ENCODE assay signal across 9 mouse cellular contexts in genomic region chr19:5337975-5338374, GRCm38 (mm10). TPM values are rescaled to one million over a fixed set of nuclear protein-coding genes. Genes with fewer than 3 reads are reported as not detected.
A peak's percentile ranks its signal among the peaks of the same experiment; 100 is the strongest.
DNase-seq lines count a peak whose midpoint lies in the region; ATAC-seq lines count a peak whose summit lies in the region.
"Had no signal": no experiment of that assay in that cellular context is flagged by ENCODE, and none has a peak within 500 bp of the region (broad histone marks: within the 10 kb centered on the region; RNA-seq: fewer than 3 reads in every experiment).

No protein-coding gene starts in this region.

- H3K27ac ChIP-seq in heart, embryonic 11.5 days (ENCODE audit: low read depth, low read length) = no peak overlapping the region
- H3K27ac ChIP-seq: embryonic facial prominence, embryonic 13.5 days had no signal

- peak; percentile 79 to 89 for DNase-seq in heart, adult 18-20 months
- peak; percentile 70 for DNase-seq in adrenal gland, adult 2 months
- DNase-seq in embryo, embryonic 11 days = peak; percentile 85
- peak; percentile 23 for DNase-seq in heart, postnatal 25 days (ENCODE audit: low spot score)
- peak; percentile 29 to 53 for DNase-seq in left cerebral cortex, adult 8-10 months (ENCODE audit: low spot score in 2 of 2)
- DNase-seq in natural killer cell, adult 2 months (ENCODE audit: low spot score in 2 of 2) = peak; percentile 60 to 69
- peak; percentile 92 for DNase-seq in testis, postnatal 10 days (ENCODE audit: low spot score)

- no peaks in the 10 kb centered on the region for H3K36me3 ChIP-seq in heart, embryonic 11.5 days (ENCODE audit: control insufficient read depth, insufficient read depth, low read length)
- H3K36me3 ChIP-seq: embryonic facial prominence, embryonic 13.5 days had no signal

- H3K27me3 ChIP-seq in heart, embryonic 11.5 days (ENCODE audit: control insufficient read depth, insufficient read depth, low read length) = no peaks in the 10 kb centered on the region
- H3K27me3 ChIP-seq: embryonic facial prominence, embryonic 13.5 days had no signal

- no peak for ATAC-seq in heart, embryonic 11.5 days (replicated peaks; ENCODE audit: insufficient number of reproducible peaks, low FRiP score, low TSS enrichment)

- no peaks in the 10 kb centered on the region for H3K9me3 ChIP-seq in heart, embryonic 11.5 days (replicated peaks; ENCODE audit: control insufficient read depth, low read length)
- H3K9me3 ChIP-seq: embryonic facial prominence, embryonic 13.5 days had no signal

- no peak overlapping the region for H3K4me2 ChIP-seq in heart, embryonic 11.5 days
- H3K4me2 ChIP-seq: embryonic facial prominence, embryonic 13.5 days had no signal

- no peaks in the 10 kb centered on the region for H3K4me1 ChIP-seq in heart, embryonic 11.5 days (ENCODE audit: control insufficient read depth, insufficient read depth, low read length)
- H3K4me1 ChIP-seq: embryonic facial prominence, embryonic 13.5 days had no signal

- WGBS in heart, embryonic 11.5 days (ENCODE audit: insufficient replicate concordance) = 16% methylated on average over 5 of the region's 5 CpGs

- no peak overlapping the region for H3K9ac ChIP-seq in heart, embryonic 11.5 days (ENCODE audit: low read depth, low read length)
- H3K9ac ChIP-seq: embryonic facial prominence, embryonic 13.5 days had no signal

- intact Hi-C loops in heart, postnatal 25 days (cut with DNase I) = loop anchor here (1.0 kb wide), 1 partner anchor 10 kb away; no protein-coding TSS in a partner anchor

- H3K4me3 ChIP-seq in heart, embryonic 11.5 days (ENCODE audit: low read depth, low read length) = no peak overlapping the region
- H3K4me3 ChIP-seq: embryonic facial prominence, embryonic 13.5 days had no signal

RNA-seq across cellular contexts. Expression of gene Catsper1, which starts 2.4 kb away (rescaled TPM):
- total RNA-seq in heart, adult 18-20 months (2021) = not detected
- polyA plus RNA-seq in heart, embryonic 11.5 days (2014; fragmentation: Nextera tagmentation; extraction: Ambion mirVana) = not detected in 2 replicates
- total RNA-seq in adrenal gland, adult 2 months (2021) = not detected
- polyA plus RNA-seq in adrenal gland, adult 2 months (2012; rRNA removed) = not detected in 2 replicates
- total RNA-seq in heart, postnatal 25 days (2021) = not detected
- not detected for total RNA-seq in left cerebral cortex, adult 8-10 months (2022)
- polyA plus RNA-seq: embryonic facial prominence, embryonic 13.5 days had no signal

RNA-seq across cellular contexts. Expression of gene Cst6, which starts 11.4 kb away (rescaled TPM):
- total RNA-seq in heart, adult 18-20 months (2021) = 10 to 100 TPM; 17.3 to 21.4 TPM
- polyA plus RNA-seq in heart, embryonic 11.5 days (2014; fragmentation: Nextera tagmentation; extraction: Ambion mirVana) = 0.60 and 0.84 TPM in 2 replicates
- total RNA-seq in adrenal gland, adult 2 months (2021) = 1 to 10 TPM; 1.1 to 3.2 TPM
- polyA plus RNA-seq in adrenal gland, adult 2 months (2012; rRNA removed) = 1.9 and 6.1 TPM in 2 replicates
- total RNA-seq in heart, postnatal 25 days (2021) = 1 to 10 TPM; 7.4 to 9.6 TPM
- total RNA-seq in left cerebral cortex, adult 8-10 months (2022) = 10 to 100 TPM; 21.5 to 39.4 (median 34.1) TPM

RNA-seq across cellular contexts. Expression of gene Eif1ad, which starts 28.6 kb away (rescaled TPM):
- 10 to 100 TPM; 18.8 to 19.7 TPM for total RNA-seq in heart, adult 18-20 months (2021)
- polyA plus RNA-seq in heart, embryonic 11.5 days (2014; fragmentation: Nextera tagmentation; extraction: Ambion mirVana) = 45.3 and 49.4 TPM in 2 replicates
- 10 to 100 TPM; 22.5 to 23.7 TPM for total RNA-seq in adrenal gland, adult 2 months (2021)
- 22.2 and 27.2 TPM in 2 replicates for polyA plus RNA-seq in adrenal gland, adult 2 months (2012; rRNA removed)
- total RNA-seq in heart, postnatal 25 days (2021) = 10 to 100 TPM; 17.6 to 19.4 TPM
- 10 to 100 TPM; 22.1 to 29.0 (median 23.8) TPM for total RNA-seq in left cerebral cortex, adult 8-10 months (2022)

RNA-seq across cellular contexts. Expression of gene Banf1, which starts 29.0 kb away (rescaled TPM):
- total RNA-seq in heart, adult 18-20 months (2021) = 100 to 1,000 TPM; 121 to 125 TPM
- polyA plus RNA-seq in heart, embryonic 11.5 days (2014; fragmentation: Nextera tagmentation; extraction: Ambion mirVana) = 443 and 453 TPM in 2 replicates
- total RNA-seq in adrenal gland, adult 2 months (2021) = 100 to 1,000 TPM; 138 to 155 TPM
- polyA plus RNA-seq in adrenal gland, adult 2 months (2012; rRNA removed) = 99.6 and 110 TPM in 2 replicates
- 100 to 1,000 TPM; 122 to 132 TPM for total RNA-seq in heart, postnatal 25 days (2021)
- 10 to 100 TPM; 66.5 to 85.5 (median 77.9) TPM for total RNA-seq in left cerebral cortex, adult 8-10 months (2022)

RNA-seq across cellular contexts. Expression of gene Gal3st3, which starts 39.8 kb away (rescaled TPM):
- 10 to 100 TPM; 21.9 to 22.4 TPM for total RNA-seq in heart, adult 18-20 months (2021)
- 3.8 and 4.8 TPM in 2 replicates for polyA plus RNA-seq in heart, embryonic 11.5 days (2014; fragmentation: Nextera tagmentation; extraction: Ambion mirVana)
- under 1 TPM; 0.12 to 0.21 TPM for total RNA-seq in adrenal gland, adult 2 months (2021)
- polyA plus RNA-seq in adrenal gland, adult 2 months (2012; rRNA removed) = 0.27 and 0.73 TPM in 2 replicates
- total RNA-seq in heart, postnatal 25 days (2021) = 10 to 100 TPM; 24.5 to 25.7 TPM
- 10 to 100 TPM; 55.7 to 57.0 (median 56.3) TPM for total RNA-seq in left cerebral cortex, adult 8-10 months (2022)

Comparison
In these comparisons a context has a peak if more than half of its experiments do, and no peak if none do; other contexts are left out.
1. DNase-seq: peak in every context shown above with its lines; median percentile 92 in testis, postnatal 10 days; 85 in embryo, embryonic 11 days; 84 in heart, adult 18-20 months; 70 in adrenal gland, adult 2 months; 64 in natural killer cell, adult 2 months; 41 in left cerebral cortex, adult 8-10 months; 23 in heart, postnatal 25 days.